Mouse (Mus musculus) gastrocnemius, adult 18-20 months (tissue): ENCODE data around the gene Ephb2. TPM values are rescaled to one million over a fixed set of nuclear protein-coding genes. Genes with fewer than 3 reads are reported as not detected.

Experiments
- DNase-seq: peaks from one replicate; pipeline ENCODE4 v3.0.0; 2021; ENCODE audit warnings: low spot score
- total RNA-seq, 2 experiments: library from RNA; stranded (reverse); gene quantifications; 2 replicates each; pipeline ENCODE4 v1.2.3; 2021

The Ephb2 gene
- total RNA-seq, 2 experiments from 2014 or later: 0.53 to 0.74 TPM

GRCm38 (mm10) chr4:136801944-136802343, 33.8 kb downstream of the Ephb2 start:
- DNase-seq: no peak

GRCm38 (mm10) chr4:136801463-136801862, 34.3 kb downstream of the Ephb2 start:
- DNase-seq: no peak

- no peak for DNase-seq
Measured at GRCm38 (mm10) chr4:136800366-136800765, 35.4 kb downstream of the Ephb2 start.

GRCm38 (mm10) chr4:136797677-136798569, 37.9 kb downstream of the Ephb2 start:
- DNase-seq: no peak

GRCm38 (mm10) chr4:136793320-136793719, 42.5 kb downstream of the Ephb2 start:
- DNase-seq: no peak

GRCm38 (mm10) chr4:136789821-136790220, 46.0 kb downstream of the Ephb2 start:
- DNase-seq: peak; percentile 46

GRCm38 (mm10) chr4:136787357-136787756, 48.4 kb downstream of the Ephb2 start:
- no peak for DNase-seq

GRCm38 (mm10) chr4:136786453-136787276, 49.1 kb downstream of the Ephb2 start:
- DNase-seq: no peak

- DNase-seq: peak; percentile 70
Measured at GRCm38 (mm10) chr4:136783552-136784150, 52.1 kb downstream of the Ephb2 start.

- DNase-seq: no peak
Measured at GRCm38 (mm10) chr4:136782579-136782925, 53.2 kb downstream of the Ephb2 start.

- peak; percentile 75 for DNase-seq
Measured at GRCm38 (mm10) chr4:136781868-136782578, 53.8 kb downstream of the Ephb2 start.

GRCm38 (mm10) chr4:136780201-136780895, 55.4 kb downstream of the Ephb2 start:
- no peak for DNase-seq

- no peak for DNase-seq
Measured at GRCm38 (mm10) chr4:136779156-136779555, 56.6 kb downstream of the Ephb2 start.

GRCm38 (mm10) chr4:136776471-136776892, 59.3 kb downstream of the Ephb2 start:
- DNase-seq: no peak

- DNase-seq: no peak
Measured at GRCm38 (mm10) chr4:136775903-136776302, 59.9 kb downstream of the Ephb2 start.

- DNase-seq: no peak
Measured at GRCm38 (mm10) chr4:136774201-136774600, 61.6 kb downstream of the Ephb2 start.

GRCm38 (mm10) chr4:136772952-136773584, 62.7 kb downstream of the Ephb2 start:
- DNase-seq: no peak

- DNase-seq: no peak
Measured at GRCm38 (mm10) chr4:136772318-136772717, 63.5 kb downstream of the Ephb2 start.

GRCm38 (mm10) chr4:136770718-136771117, 65.1 kb downstream of the Ephb2 start:
- DNase-seq: no peak

GRCm38 (mm10) chr4:136768499-136768898, 67.3 kb downstream of the Ephb2 start:
- DNase-seq: no peak
